Mouse (Mus musculus): Measurements from ENCODE around the gene Smarcal1. TPM values are rescaled to one million over a fixed set of nuclear protein-coding genes. Genes with fewer than 3 reads are reported as not detected.

The Smarcal1 gene
- polyA plus RNA-seq, 1 experiment, result 24.3 TPM

DNA sequence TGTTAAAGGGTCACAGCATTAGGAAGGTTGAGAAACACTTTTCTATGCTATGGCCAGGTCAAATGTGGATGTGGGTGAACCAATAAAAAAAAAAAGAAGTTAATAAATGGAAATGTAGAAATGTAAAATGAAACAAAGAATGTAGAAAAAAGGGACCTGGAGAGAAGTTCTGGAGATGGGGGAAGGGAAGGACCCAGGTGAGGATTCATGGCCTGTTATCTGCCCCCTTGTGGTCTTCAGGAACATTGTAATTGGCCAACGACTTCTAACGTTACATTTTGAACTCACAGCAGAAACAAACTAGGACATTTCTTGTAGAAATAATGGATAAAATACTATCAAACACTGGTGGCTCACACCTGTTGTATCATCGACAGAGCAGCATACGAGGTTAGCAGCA lies 7.9 kb upstream of the Smarcal1 start:
- no peak overlapping the region for H3K27ac ChIP-seq (ENCODE audit: insufficient read depth, low read depth, low read length)
- H3K4me3 ChIP-seq (ENCODE audit: insufficient read depth, low read depth, low read length), result no peak overlapping the region
- WGBS, result 42% methylated on average over 4 of the region's 4 CpGs
- TF ChIP-seq CTCF (conservative IDR thresholded peaks at IDR 0.05; ENCODE audit: insufficient read depth, insufficient read length, low read depth, low read length), result peak; percentile 47
- TF ChIP-seq POLR2A (IDR thresholded peaks at IDR 0.05; ENCODE audit: low read depth, low read length), result no peak
- H3K4me1 ChIP-seq (ENCODE audit: control insufficient read depth, insufficient read depth, low read length), result no peaks in the 10 kb centered on the region
- H3K27me3 ChIP-seq (replicated peaks; ENCODE audit: control insufficient read depth, insufficient read depth, low read length), result no peaks in the 10 kb centered on the region
- no peaks in the 10 kb centered on the region for H3K36me3 ChIP-seq (ENCODE audit: control insufficient read depth, insufficient read depth, low read length)
- DNase-seq, result no peak

- WGBS, result 32% methylated on average over 12 of the region's 12 CpGs
- TF ChIP-seq CTCF (conservative IDR thresholded peaks at IDR 0.05; ENCODE audit: insufficient read depth, insufficient read length, low read depth, low read length) (no peak), POLR2A (IDR thresholded peaks at IDR 0.05; ENCODE audit: low read depth, low read length) (no peak)
- no peak for DNase-seq
- Histone ChIP-seq H3K27ac (ENCODE audit: insufficient read depth, low read depth, low read length) (no peak overlapping the region), H3K4me1 (ENCODE audit: control insufficient read depth, insufficient read depth, low read length) (no peaks in the 10 kb centered on the region), H3K36me3 (ENCODE audit: control insufficient read depth, insufficient read depth, low read length) (no peaks in the 10 kb centered on the region), H3K4me3 (ENCODE audit: insufficient read depth, low read depth, low read length) (no peak overlapping the region), H3K27me3 (replicated peaks; ENCODE audit: control insufficient read depth, insufficient read depth, low read length) (no peaks in the 10 kb centered on the region)
Measured at GRCm38 (mm10) chr1:72577481-72577922, 5.5 kb upstream of the Smarcal1 start.

DNA sequence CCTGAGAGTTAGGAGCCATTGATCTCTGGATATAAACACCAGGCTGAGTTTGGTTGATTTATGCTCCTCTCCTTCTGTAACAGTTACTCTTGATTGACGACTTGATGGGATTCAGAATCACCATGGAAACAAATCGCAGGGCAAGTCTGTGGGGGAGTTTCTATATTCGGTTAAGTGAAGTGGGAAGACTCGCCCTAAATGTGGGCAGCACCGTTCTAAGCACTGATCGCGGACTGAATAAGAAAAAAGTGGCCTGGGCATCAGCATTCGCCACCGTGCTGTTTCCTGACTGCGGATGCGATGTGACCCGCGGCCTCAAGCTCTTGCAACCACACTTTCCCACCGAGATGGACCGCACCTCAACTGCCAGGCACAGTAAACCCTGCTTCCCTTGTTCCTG lies 4.7 kb upstream of the Smarcal1 start:
- 33% methylated on average over 15 of the region's 15 CpGs for WGBS
- DNase-seq, result no peak
- Histone ChIP-seq H3K4me3 (ENCODE audit: insufficient read depth, low read depth, low read length) (no peak overlapping the region), H3K27me3 (replicated peaks; ENCODE audit: control insufficient read depth, insufficient read depth, low read length) (no peaks in the 10 kb centered on the region), H3K36me3 (ENCODE audit: control insufficient read depth, insufficient read depth, low read length) (no peaks in the 10 kb centered on the region), H3K4me1 (ENCODE audit: control insufficient read depth, insufficient read depth, low read length) (no peaks in the 10 kb centered on the region), H3K27ac (ENCODE audit: insufficient read depth, low read depth, low read length) (no peak overlapping the region)
- TF ChIP-seq POLR2A (IDR thresholded peaks at IDR 0.05; ENCODE audit: low read depth, low read length), result no peak
- no peak for TF ChIP-seq CTCF (conservative IDR thresholded peaks at IDR 0.05; ENCODE audit: insufficient read depth, insufficient read length, low read depth, low read length)

DNA sequence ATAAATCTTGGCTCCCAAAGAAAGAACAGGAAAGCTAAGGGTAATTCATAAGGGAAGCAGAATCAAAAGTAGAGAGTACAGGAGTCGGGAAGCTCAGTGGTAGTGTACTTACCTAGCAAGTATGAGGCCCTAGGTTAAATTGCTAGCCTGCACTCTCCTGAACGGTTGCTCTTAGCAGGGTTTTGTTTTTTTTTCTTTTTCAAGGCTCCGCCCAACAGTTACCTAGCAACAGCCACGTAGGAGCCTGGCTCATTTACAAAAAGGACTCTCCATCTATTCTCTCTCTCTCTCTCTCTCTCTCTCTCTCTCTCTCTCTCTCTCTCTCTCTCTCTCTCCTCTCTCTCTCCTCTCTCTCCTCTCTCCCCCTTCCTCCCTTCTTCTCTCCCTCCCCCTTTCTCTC lies 4.2 kb upstream of the Smarcal1 start:
- no peak for DNase-seq
- Histone ChIP-seq H3K4me1 (ENCODE audit: control insufficient read depth, insufficient read depth, low read length) (peaks cover under 1% of the 10 kb centered on the region; the same call in 1 of the 2 replicates), H3K4me3 (ENCODE audit: insufficient read depth, low read depth, low read length) (no peak overlapping the region), H3K36me3 (ENCODE audit: control insufficient read depth, insufficient read depth, low read length) (no peaks in the 10 kb centered on the region), H3K27me3 (replicated peaks; ENCODE audit: control insufficient read depth, insufficient read depth, low read length) (no peaks in the 10 kb centered on the region), H3K27ac (ENCODE audit: insufficient read depth, low read depth, low read length) (no peak overlapping the region)
- WGBS, result 29% methylated on average over 4 of the region's 4 CpGs
- TF ChIP-seq POLR2A (IDR thresholded peaks at IDR 0.05; ENCODE audit: low read depth, low read length) (no peak), CTCF (conservative IDR thresholded peaks at IDR 0.05; ENCODE audit: insufficient read depth, insufficient read length, low read depth, low read length) (no peak)

GRCm38 (mm10) chr1:72583906-72584305 lies 855 bp downstream of the Smarcal1 start:
- peaks cover 7% of the 10 kb centered on the region; the same call in 1 of the 2 replicates for H3K4me1 ChIP-seq (ENCODE audit: control insufficient read depth, insufficient read depth, low read length)
- peak overlapping the region; percentile 77 for H3K27ac ChIP-seq (ENCODE audit: insufficient read depth, low read depth, low read length)
- DNase-seq, result no peak
- H3K4me3 ChIP-seq (ENCODE audit: insufficient read depth, low read depth, low read length), result peak overlapping the region; percentile 83; the same call in 1 of the 2 replicates
- 62% methylated on average over 4 of the region's 4 CpGs for WGBS
- H3K27me3 ChIP-seq (replicated peaks; ENCODE audit: control insufficient read depth, insufficient read depth, low read length), result no peaks in the 10 kb centered on the region
- no peak for TF ChIP-seq POLR2A (IDR thresholded peaks at IDR 0.05; ENCODE audit: low read depth, low read length)
- no peak for TF ChIP-seq CTCF (conservative IDR thresholded peaks at IDR 0.05; ENCODE audit: insufficient read depth, insufficient read length, low read depth, low read length)
- no peaks in the 10 kb centered on the region for H3K36me3 ChIP-seq (ENCODE audit: control insufficient read depth, insufficient read depth, low read length)

DNA sequence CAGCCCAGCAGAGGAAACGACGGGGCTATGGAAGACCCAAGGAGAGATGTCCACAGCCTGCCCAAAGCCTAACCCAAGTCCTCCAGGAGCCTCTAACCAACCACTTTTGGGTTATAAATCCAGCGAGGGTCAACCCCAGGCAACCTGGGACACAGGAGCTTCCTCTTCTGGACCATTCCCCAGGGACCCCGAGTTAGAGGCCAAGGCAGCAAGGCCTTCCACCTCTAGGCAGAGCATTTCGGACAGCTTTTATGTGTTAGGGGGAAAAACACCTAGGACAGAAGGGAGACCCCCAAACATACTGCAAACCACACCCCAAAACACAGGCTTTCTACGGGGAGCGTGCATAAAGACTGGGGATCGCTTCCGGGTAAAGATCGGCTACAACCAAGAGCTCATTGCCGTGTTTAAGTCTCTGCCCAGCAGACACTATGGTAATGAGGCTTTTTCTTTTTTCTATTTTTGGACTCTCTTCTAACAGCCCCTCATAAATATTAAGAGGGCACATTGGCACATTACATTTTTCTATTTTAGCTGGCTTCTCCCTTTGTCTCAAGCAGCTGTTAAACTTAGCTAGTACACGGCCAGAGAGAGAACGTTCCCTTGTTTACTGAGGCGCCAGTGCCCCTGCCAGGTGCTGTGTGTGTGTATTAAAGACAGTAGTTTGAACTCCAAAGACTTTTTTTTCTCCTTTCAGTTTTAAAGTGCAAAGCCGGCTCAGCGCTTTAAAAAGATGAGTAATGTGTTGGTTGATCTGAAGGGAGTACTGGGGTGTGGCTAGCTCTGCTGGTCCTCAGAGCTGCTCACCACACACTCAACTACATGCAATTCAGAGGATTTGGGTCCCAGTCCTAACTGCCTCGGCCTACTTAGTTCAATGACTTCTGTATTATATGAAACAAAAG lies 3.2 kb downstream of the Smarcal1 start:
- TF ChIP-seq POLR2A (IDR thresholded peaks at IDR 0.05; ENCODE audit: low read depth, low read length), result no peak
- TF ChIP-seq CTCF (conservative IDR thresholded peaks at IDR 0.05; ENCODE audit: insufficient read depth, insufficient read length, low read depth, low read length), result no peak
- WGBS, result 92% methylated on average over 17 of the region's 17 CpGs

DNA sequence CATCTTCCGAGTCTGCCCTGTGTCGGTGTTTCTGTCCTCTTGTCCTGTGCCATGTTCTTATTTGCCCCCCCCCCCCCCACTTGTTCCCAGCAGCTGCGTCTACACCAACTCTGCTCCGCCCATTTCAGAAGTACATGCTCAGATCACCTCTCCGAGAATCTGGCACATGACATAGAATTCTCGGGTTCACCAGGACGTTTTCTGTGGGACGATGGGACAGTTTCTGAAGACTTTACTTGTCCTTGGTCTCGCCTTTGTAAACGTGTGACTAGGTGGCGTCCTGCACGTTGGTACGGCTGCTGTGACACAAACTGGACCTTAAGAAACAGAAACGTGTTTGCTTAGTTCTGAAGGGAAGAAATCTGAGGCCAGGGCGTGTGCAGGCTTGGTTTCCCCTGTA lies 4.5 kb downstream of the Smarcal1 start:
- no peak for TF ChIP-seq CTCF (conservative IDR thresholded peaks at IDR 0.05; ENCODE audit: insufficient read depth, insufficient read length, low read depth, low read length)
- no peak for TF ChIP-seq POLR2A (IDR thresholded peaks at IDR 0.05; ENCODE audit: low read depth, low read length)
- DNase-seq, result no peak
- Histone ChIP-seq H3K27me3 (replicated peaks; ENCODE audit: control insufficient read depth, insufficient read depth, low read length) (no peaks in the 10 kb centered on the region), H3K27ac (ENCODE audit: insufficient read depth, low read depth, low read length) (no peak overlapping the region), H3K36me3 (ENCODE audit: control insufficient read depth, insufficient read depth, low read length) (no peaks in the 10 kb centered on the region), H3K4me3 (ENCODE audit: insufficient read depth, low read depth, low read length) (no peak overlapping the region), H3K4me1 (ENCODE audit: control insufficient read depth, insufficient read depth, low read length) (peaks cover 7% of the 10 kb centered on the region; the same call in 1 of the 2 replicates)
- 95% methylated on average over 15 of the region's 15 CpGs for WGBS

More for the DNA sequence above, 3.2 kb downstream of the Smarcal1 start:
- DNase-seq, result no peak
- no peaks in the 10 kb centered on the region for H3K27me3 ChIP-seq (replicated peaks; ENCODE audit: control insufficient read depth, insufficient read depth, low read length)
- peaks cover 7% of the 10 kb centered on the region; the same call in 1 of the 2 replicates for H3K4me1 ChIP-seq (ENCODE audit: control insufficient read depth, insufficient read depth, low read length)
- no peak overlapping the region for H3K27ac ChIP-seq (ENCODE audit: insufficient read depth, low read depth, low read length)
- no peaks in the 10 kb centered on the region for H3K36me3 ChIP-seq (ENCODE audit: control insufficient read depth, insufficient read depth, low read length)
- no peak overlapping the region for H3K4me3 ChIP-seq (ENCODE audit: insufficient read depth, low read depth, low read length)

Measured in kidney, adult 2 months (tissue).